Mouse (Mus musculus): ENCODE measurements at regions not wholly inside any gene's neighbourhood (a gene's known extent, or its start where the extent isn't known, plus 50 kb on each side); places are given as distances from the start of the nearest gene placed in this dataset.
A peak's percentile ranks its signal among the peaks of the same experiment; 100 is the strongest.

- 37% methylated on average over 8 of the region's 8 CpGs for WGBS
- Histone ChIP-seq H3K27me3 (ENCODE audit: insufficient read depth, low read length) (no peaks in the 10 kb centered on the region), H3K4me2 (ENCODE audit: low read depth, low read length, poor library complexity, severe bottlenecking) (no peak overlapping the region), H3K4me3 (ENCODE audit: low read depth, low read length) (no peak overlapping the region), H3K9ac (replicated peaks; ENCODE audit: low read length, poor library complexity, severe bottlenecking) (no peak overlapping the region), H3K9me3 (ENCODE audit: low read length) (no peaks in the 10 kb centered on the region), H3K27ac (ENCODE audit: low read depth, low read length) (no peak overlapping the region), H3K4me1 (ENCODE audit: insufficient read depth, low read length) (no peaks in the 10 kb centered on the region), H3K36me3 (ENCODE audit: insufficient read depth, low read length) (no peaks in the 10 kb centered on the region)
- no peak for ATAC-seq (ENCODE audit: low FRiP score)
- peak; percentile 33 for DNase-seq (ENCODE audit: low spot score)
- no peak for TF ChIP-seq CTCF (IDR thresholded peaks at IDR 0.05)
These were observed 399.1 kb downstream of the H2al1j start for GRCm38 (mm10) chrX:11726524-11727231.

GRCm38 (mm10) chrX:11728481-11728880 lies 400.9 kb downstream of the H2al1j start:
- no peaks in the 10 kb centered on the region for H3K4me1 ChIP-seq (ENCODE audit: insufficient read depth, low read length)
- no peaks in the 10 kb centered on the region for H3K9me3 ChIP-seq (ENCODE audit: low read length)
- no peaks in the 10 kb centered on the region for H3K36me3 ChIP-seq (ENCODE audit: insufficient read depth, low read length)
- WGBS, result 84% methylated on average over 4 of the region's 4 CpGs
- H3K4me3 ChIP-seq (ENCODE audit: low read depth, low read length), result no peak overlapping the region
- H3K27me3 ChIP-seq (ENCODE audit: insufficient read depth, low read length), result no peaks in the 10 kb centered on the region
- H3K9ac ChIP-seq (replicated peaks; ENCODE audit: low read length, poor library complexity, severe bottlenecking), result no peak overlapping the region
- H3K4me2 ChIP-seq (ENCODE audit: low read depth, low read length, poor library complexity, severe bottlenecking), result no peak overlapping the region
- ATAC-seq (ENCODE audit: low FRiP score) (no peak), DNase-seq (ENCODE audit: low spot score) (no peak)
- H3K27ac ChIP-seq (ENCODE audit: low read depth, low read length), result no peak overlapping the region
- no peak for TF ChIP-seq CTCF (IDR thresholded peaks at IDR 0.05)

GRCm38 (mm10) chrX:11729992-11730391 lies 402.4 kb downstream of the H2al1j start:
- Histone ChIP-seq H3K27ac (ENCODE audit: low read depth, low read length) (no peak overlapping the region), H3K4me2 (ENCODE audit: low read depth, low read length, poor library complexity, severe bottlenecking) (no peak overlapping the region), H3K4me1 (ENCODE audit: insufficient read depth, low read length) (no peaks in the 10 kb centered on the region), H3K36me3 (ENCODE audit: insufficient read depth, low read length) (no peaks in the 10 kb centered on the region), H3K4me3 (ENCODE audit: low read depth, low read length) (no peak overlapping the region), H3K9me3 (ENCODE audit: low read length) (no peaks in the 10 kb centered on the region), H3K27me3 (ENCODE audit: insufficient read depth, low read length) (no peaks in the 10 kb centered on the region), H3K9ac (replicated peaks; ENCODE audit: low read length, poor library complexity, severe bottlenecking) (no peak overlapping the region)
- ATAC-seq (ENCODE audit: low FRiP score) (no peak), DNase-seq (ENCODE audit: low spot score) (no peak)
- WGBS, result 73% methylated on average over 6 of the region's 6 CpGs
- TF ChIP-seq CTCF (IDR thresholded peaks at IDR 0.05), result no peak

GRCm38 (mm10) chrX:11732371-11732770 lies 404.7 kb downstream of the H2al1j start:
- ATAC-seq (ENCODE audit: low FRiP score), result no peak
- H3K27me3 ChIP-seq (ENCODE audit: insufficient read depth, low read length), result no peaks in the 10 kb centered on the region
- no peaks in the 10 kb centered on the region for H3K4me1 ChIP-seq (ENCODE audit: insufficient read depth, low read length)
- no peak overlapping the region for H3K4me3 ChIP-seq (ENCODE audit: low read depth, low read length)
- 79% methylated on average over 2 of the region's 2 CpGs for WGBS
- H3K4me2 ChIP-seq (ENCODE audit: low read depth, low read length, poor library complexity, severe bottlenecking), result no peak overlapping the region
- H3K36me3 ChIP-seq (ENCODE audit: insufficient read depth, low read length), result no peaks in the 10 kb centered on the region
- no peak for TF ChIP-seq CTCF (IDR thresholded peaks at IDR 0.05)
- H3K9ac ChIP-seq (replicated peaks; ENCODE audit: low read length, poor library complexity, severe bottlenecking), result no peak overlapping the region
- H3K9me3 ChIP-seq (ENCODE audit: low read length), result no peaks in the 10 kb centered on the region
- peak; percentile 28 for DNase-seq (ENCODE audit: low spot score)
- no peak overlapping the region for H3K27ac ChIP-seq (ENCODE audit: low read depth, low read length)

GRCm38 (mm10) chrX:11734505-11735435 lies 407.1 kb downstream of the H2al1j start:
- no peaks in the 10 kb centered on the region for H3K9me3 ChIP-seq (ENCODE audit: low read length)
- H3K27me3 ChIP-seq (ENCODE audit: insufficient read depth, low read length), result no peaks in the 10 kb centered on the region; the same call in 1 of the 2 replicates
- 38% methylated on average over 25 of the region's 27 CpGs for WGBS
- H3K9ac ChIP-seq (replicated peaks; ENCODE audit: low read length, poor library complexity, severe bottlenecking), result no peak overlapping the region
- H3K27ac ChIP-seq (ENCODE audit: low read depth, low read length), result no peak overlapping the region
- H3K4me1 ChIP-seq (ENCODE audit: insufficient read depth, low read length), result no peaks in the 10 kb centered on the region
- DNase-seq (ENCODE audit: low spot score) (no peak), ATAC-seq (ENCODE audit: low FRiP score) (no peak)
- no peak overlapping the region for H3K4me3 ChIP-seq (ENCODE audit: low read depth, low read length)
- TF ChIP-seq CTCF (IDR thresholded peaks at IDR 0.05), result no peak
- H3K4me2 ChIP-seq (ENCODE audit: low read depth, low read length, poor library complexity, severe bottlenecking), result no peak overlapping the region
- H3K36me3 ChIP-seq (ENCODE audit: insufficient read depth, low read length), result no peaks in the 10 kb centered on the region

Measured in midbrain, postnatal 0 days (tissue).